Mouse (Mus musculus) megakaryocyte progenitor cell, adult 5-6 weeks (primary cell): ENCODE results near the gene Mrps18c. TPM values are rescaled to one million over a fixed set of nuclear protein-coding genes. Genes with fewer than 3 reads are reported as not detected.

Source experiments
- ATAC-seq: replicated peaks from 2 replicates; pipeline ENCODE4 v1.8.0; 2016; ENCODE audit warnings: mild to moderate bottlenecking, moderate TSS enrichment, inconsistent platforms; ENCODE audit not compliant: poor library complexity
- total RNA-seq, 2 experiments: library from RNA; stranded (forward) in 1 of 2; stranded (reverse) in 1 of 2; fragments of 157-497, 149-512 nt in 1 of 2; fragments of 200-1000 nt in 1 of 2; gene quantifications; 2 replicates each; pipeline versions ENCODE4 v1.2.3 to v1.2.4; 2015 to 2017

The Mrps18c gene
- total RNA-seq, 2 experiments from 2014 or later = 108 to 192 TPM

GRCm38 (mm10) chr5:100825975-100826374, 27.5 kb downstream of the Mrps18c start:
- peak; percentile 81 for ATAC-seq

GRCm38 (mm10) chr5:100826531-100826930, 28.1 kb downstream of the Mrps18c start:
- ATAC-seq = no peak

GRCm38 (mm10) chr5:100828701-100829100, 30.3 kb downstream of the Mrps18c start:
- ATAC-seq = no peak

- no peak for ATAC-seq
Measured at GRCm38 (mm10) chr5:100832680-100833079, 34.3 kb downstream of the Mrps18c start.

- no peak for ATAC-seq
Measured at GRCm38 (mm10) chr5:100833841-100834240, 35.4 kb downstream of the Mrps18c start.

GRCm38 (mm10) chr5:100835862-100836538, 37.6 kb downstream of the Mrps18c start:
- no peak for ATAC-seq

GRCm38 (mm10) chr5:100837907-100838306, 39.5 kb downstream of the Mrps18c start:
- no peak for ATAC-seq

GRCm38 (mm10) chr5:100844485-100844884, 46.1 kb downstream of the Mrps18c start:
- no peak for ATAC-seq

GRCm38 (mm10) chr5:100845485-100845847, 47.0 kb downstream of the Mrps18c start, which contains the start of gene Gpat3:
TSS of gene Gpat3 (plus strand) at chr5:100845713.
- ATAC-seq = 0 out of 2 replicates have a peak, but pooled peaks have one; percentile 18

GRCm38 (mm10) chr5:100845848-100846598, 47.6 kb downstream of the Mrps18c start:
- ATAC-seq = peak; percentile 86

- ATAC-seq = no peak; the same call in 1 of the 2 replicates
Measured at GRCm38 (mm10) chr5:100846599-100846920, 48.1 kb downstream of the Mrps18c start.

- ATAC-seq = no peak
Measured at GRCm38 (mm10) chr5:100847143-100847542, 48.7 kb downstream of the Mrps18c start.

GRCm38 (mm10) chr5:100853963-100854362, 55.5 kb downstream of the Mrps18c start:
- ATAC-seq = no peak

Other genes with a start within 250 kb of the Mrps18c start
- 4,454 and 4,759 TPM in 2 replicates for gene Plac8, start 226.4 kb upstream of the Mrps18c start, total RNA-seq (2015)
- 3,425 and 3,832 TPM in 2 replicates for gene Plac8, start 226.4 kb upstream of the Mrps18c start, total RNA-seq (2017)
- gene Coq2, start 123.5 kb upstream of the Mrps18c start, total RNA-seq (2015) = 41.9 and 51.4 TPM in 2 replicates
- 41.3 and 42.0 TPM in 2 replicates for gene Coq2, start 123.5 kb upstream of the Mrps18c start, total RNA-seq (2017)
- 20.9 and 26.2 TPM in 2 replicates for gene Hpse, start 78.9 kb upstream of the Mrps18c start, total RNA-seq (2015)
- gene Hpse, start 78.9 kb upstream of the Mrps18c start, total RNA-seq (2017) = 24.9 and 25.6 TPM in 2 replicates
- 17.5 and 29.2 TPM in 2 replicates for gene Helq, start within 50 bp of the Mrps18c start, total RNA-seq (2015)
- gene Helq, start within 50 bp of the Mrps18c start, total RNA-seq (2017) = 20.3 and 21.2 TPM in 2 replicates
- 25.6 and 33.5 TPM in 2 replicates for gene Abraxas1, start 22.3 kb downstream of the Mrps18c start, total RNA-seq (2015)
- 33.9 and 44.7 TPM in 2 replicates for gene Abraxas1, start 22.3 kb downstream of the Mrps18c start, total RNA-seq (2017)
- 0.07 TPM in 1 of 2 replicates, not detected in the other for gene Gpat3, start 47.1 kb downstream of the Mrps18c start, total RNA-seq (2015)
- gene Gpat3, start 47.1 kb downstream of the Mrps18c start, total RNA-seq (2017) = 0.27 and 0.37 TPM in 2 replicates